Mouse (Mus musculus) midbrain, embryonic 16.5 days (tissue): ENCODE measurements around the gene Col26a1. TPM values are rescaled to one million over a fixed set of nuclear protein-coding genes. Genes with fewer than 3 reads are reported as not detected.
"Not testable (repeated sequence)": the region's sequence is repeated elsewhere in the genome, so short reads cannot be mapped to it uniquely, and the experiment has no call there.

Source experiments
- ATAC-seq: fragments of 200-750 bp; cut with Nextera tagmentation; 2 replicates; pipeline ENCODE4 v1.8.0; 2017; ENCODE audit warnings: moderate TSS enrichment
- H3K27ac ChIP-seq: fragments of 300-500 bp; sonication (generic); 2 replicates; pipeline ENCODE4 v1.5.1; 2014; ENCODE audit warnings: mild to moderate bottlenecking, low read length, mixed read lengths
- H3K27me3 ChIP-seq: fragments of 300-500 bp; sonication (generic); 2 replicates; pipeline ENCODE4 v1.6.1; 2014; ENCODE audit warnings: low read depth, low read length, mixed read lengths; ENCODE audit not compliant: control insufficient read depth, insufficient read depth
- H3K36me3 ChIP-seq: fragments of 300-500 bp; sonication (generic); 2 replicates; pipeline ENCODE4 v1.6.1; 2014; ENCODE audit warnings: mild to moderate bottlenecking, low read length, moderate library complexity, mixed read lengths; ENCODE audit not compliant: control insufficient read depth, insufficient read depth
- H3K4me1 ChIP-seq: fragments of 300-500 bp; sonication (generic); 2 replicates; pipeline ENCODE4 v1.6.1; 2014; ENCODE audit warnings: mild to moderate bottlenecking, low read length, mixed read lengths; ENCODE audit not compliant: control insufficient read depth, insufficient read depth
- H3K4me2 ChIP-seq: fragments of 300-500 bp; sonication (generic); 2 replicates; pipeline ENCODE4 v1.6.1; 2014; ENCODE audit warnings: mild to moderate bottlenecking, low read length, mixed read lengths
- H3K4me3 ChIP-seq: fragments of 300-500 bp; sonication (generic); 2 replicates; pipeline ENCODE4 v1.5.1; 2014; ENCODE audit warnings: low read depth, mild to moderate bottlenecking, low read length, moderate library complexity, mixed read lengths
- H3K9ac ChIP-seq: fragments of 300-500 bp; sonication (generic); 2 replicates; pipeline ENCODE4 v1.6.1; 2014; ENCODE audit warnings: low read depth, low read length, mixed read lengths
- H3K9me3 ChIP-seq: fragments of 300-500 bp; sonication (generic); replicated peaks from 2 replicates; pipeline ENCODE4 v1.6.1; 2014; ENCODE audit warnings: mild to moderate bottlenecking, low read length, mixed read lengths; ENCODE audit not compliant: control insufficient read depth, poor library complexity, severe bottlenecking
- WGBS: fragments of 180-500 bp; shearing (Covaris S2); extraction: QIAGEN DNeasy Blood & Tissue Kit; methylation state at CpG from one replicate; pipeline ENCODE4 v1.1.7; 2014; 5-methylcytosine and 5-hydroxymethylcytosine counted together
- polyA plus RNA-seq: library from polyadenylated mRNA; unstranded; fragments of >200 nt; fragmentation: Nextera tagmentation; extraction: Ambion mirVana; gene quantifications from 2 replicates; pipeline ENCODE4 v1.2.1, GENCODE M21; 2015

Gene Col26a1
- polyA plus RNA-seq, 1 experiment from 2014 or later, result 24.4 TPM

DNA sequence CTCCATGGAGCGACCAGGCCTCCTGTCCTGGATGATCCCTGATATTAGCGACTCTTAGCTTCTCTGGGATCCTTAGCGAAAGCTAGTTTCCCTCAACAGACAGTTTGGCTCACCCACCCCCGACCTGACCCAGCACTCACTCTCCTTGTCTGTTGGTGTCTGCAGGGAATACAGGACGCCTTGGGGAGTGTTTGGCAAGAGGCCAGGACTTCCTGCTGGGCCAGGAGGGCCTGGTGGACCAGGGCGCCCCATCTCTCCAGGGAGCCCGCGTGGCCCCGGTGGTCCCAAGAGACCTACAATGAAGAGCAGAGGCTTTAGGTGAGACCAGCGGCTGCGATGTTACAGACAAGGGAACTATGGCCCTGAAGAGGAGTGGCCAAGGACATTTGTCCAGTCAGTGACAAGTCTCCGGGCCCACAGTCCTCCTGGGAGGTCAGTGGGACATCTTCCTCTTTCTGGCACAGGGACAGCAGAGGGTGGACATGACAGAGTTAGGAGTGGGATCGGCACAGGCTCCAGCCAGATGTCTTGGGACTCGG lies 128.9 kb downstream of the Col26a1 start:
- H3K27ac ChIP-seq, result no peak overlapping the region
- no peaks in the 10 kb centered on the region for H3K9me3 ChIP-seq
- H3K36me3 ChIP-seq, result no peaks in the 10 kb centered on the region
- no peak overlapping the region for H3K4me2 ChIP-seq
- ATAC-seq, result no peak
- no peaks in the 10 kb centered on the region for H3K4me1 ChIP-seq
- 71% methylated on average over 14 of the region's 14 CpGs for WGBS
- H3K27me3 ChIP-seq, result no peaks in the 10 kb centered on the region
- no peak overlapping the region for H3K9ac ChIP-seq
- H3K4me3 ChIP-seq, result no peak overlapping the region

DNA sequence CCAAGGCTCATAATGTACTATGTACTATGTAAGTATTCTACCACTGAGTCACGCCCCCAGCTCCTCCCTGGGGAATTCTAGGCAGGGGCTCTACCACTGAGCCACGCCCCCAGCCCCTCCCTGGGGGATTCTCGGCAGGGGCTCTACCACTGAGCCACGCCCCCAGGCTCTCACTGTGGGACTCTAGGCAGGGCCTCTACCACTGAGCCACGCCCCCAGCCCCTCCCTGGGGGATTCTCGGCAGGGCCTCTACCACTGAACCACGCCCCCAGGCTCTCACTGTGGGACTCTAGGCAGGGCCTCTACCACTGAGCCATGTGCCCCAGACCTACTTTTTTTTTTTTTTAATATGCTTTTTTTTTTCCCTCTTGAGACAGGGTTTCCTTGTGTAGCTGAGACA lies 129.8 kb downstream of the Col26a1 start:
- not testable (repeated sequence) for H3K4me2 ChIP-seq, H3K4me3 ChIP-seq, H3K36me3 ChIP-seq, ATAC-seq, H3K9me3 ChIP-seq, H3K9ac ChIP-seq, H3K27ac ChIP-seq, H3K27me3 ChIP-seq, H3K4me1 ChIP-seq
- WGBS, result 69% methylated on average over 7 of the region's 7 CpGs

DNA sequence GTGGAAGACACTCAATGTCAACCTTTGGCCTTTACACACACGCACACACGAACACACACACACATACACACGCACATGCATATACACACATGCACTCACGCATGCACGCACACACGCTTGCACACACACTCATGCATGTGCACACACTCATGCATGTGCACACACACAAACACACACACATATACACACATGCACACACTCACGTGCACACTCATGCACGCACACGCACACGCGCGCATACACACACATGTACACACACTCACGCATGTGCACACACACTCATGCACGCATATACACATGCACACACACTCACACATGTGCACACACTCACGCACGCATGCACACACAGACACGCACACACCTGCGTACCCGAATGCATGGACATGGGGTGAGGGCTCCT lies 130.9 kb downstream of the Col26a1 start:
- Histone ChIP-seq H3K4me2 (no peak overlapping the region), H3K4me1 (no peaks in the 10 kb centered on the region), H3K4me3 (no peak overlapping the region), H3K36me3 (no peaks in the 10 kb centered on the region), H3K27ac (no peak overlapping the region), H3K9me3 (no peaks in the 10 kb centered on the region), H3K27me3 (no peaks in the 10 kb centered on the region), H3K9ac (no peak overlapping the region)
- no peak for ATAC-seq
- WGBS, result 98% methylated on average over 19 of the region's 19 CpGs

DNA sequence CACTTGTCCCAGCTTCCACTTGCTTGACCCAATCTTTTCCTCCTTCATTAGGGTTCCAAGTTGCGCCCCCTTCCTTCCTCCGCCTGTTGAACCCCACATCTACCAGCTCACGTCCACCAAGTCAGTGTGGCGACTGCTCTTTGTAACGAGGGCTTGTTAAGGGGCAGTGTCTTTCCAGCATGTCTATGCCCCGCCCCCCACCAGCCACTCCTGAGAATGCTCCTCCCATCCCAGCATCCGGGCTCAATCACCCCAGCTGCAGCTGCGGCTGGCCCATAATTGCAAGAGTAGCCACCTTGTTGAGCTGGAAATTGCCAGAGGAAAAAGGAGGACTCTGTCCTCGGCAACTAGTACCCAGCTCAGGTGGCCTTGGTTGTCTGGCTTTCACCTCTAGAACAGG lies 136.4 kb downstream of the Col26a1 start:
- Histone ChIP-seq H3K36me3 (no peaks in the 10 kb centered on the region), H3K9me3 (no peaks in the 10 kb centered on the region), H3K27me3 (no peaks in the 10 kb centered on the region), H3K9ac (no peak overlapping the region), H3K4me1 (no peaks in the 10 kb centered on the region), H3K4me3 (no peak overlapping the region), H3K27ac (no peak overlapping the region), H3K4me2 (no peak overlapping the region)
- no peak for ATAC-seq
- WGBS, result 71% methylated on average over 9 of the region's 9 CpGs

DNA sequence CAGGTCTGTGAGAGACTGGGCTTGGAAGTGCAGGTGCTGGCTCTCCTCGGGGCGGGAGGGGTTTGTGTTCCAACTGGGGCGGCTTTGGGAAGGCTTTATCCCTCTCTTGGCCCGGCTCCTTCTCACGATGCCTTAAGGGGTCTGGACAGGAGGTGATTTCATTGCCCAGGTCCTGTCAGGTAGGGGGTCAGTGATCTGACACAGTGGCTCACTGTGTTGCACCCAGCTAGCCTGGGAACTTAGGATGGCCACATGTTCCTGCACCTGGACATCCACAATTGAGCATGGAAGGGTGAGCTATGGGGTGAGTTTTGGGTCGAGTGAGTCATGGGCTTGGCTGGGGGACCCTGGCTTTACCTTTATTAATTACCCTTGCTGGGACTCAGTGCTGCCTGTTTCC lies 144.1 kb downstream of the Col26a1 start:
- no peak for ATAC-seq
- Histone ChIP-seq H3K4me3 (no peak overlapping the region), H3K4me2 (no peak overlapping the region), H3K27me3 (no peaks in the 10 kb centered on the region), H3K4me1 (no peaks in the 10 kb centered on the region), H3K36me3 (no peaks in the 10 kb centered on the region), H3K9ac (no peak overlapping the region), H3K9me3 (no peaks in the 10 kb centered on the region), H3K27ac (no peak overlapping the region)
- 63% methylated on average over 6 of the region's 6 CpGs for WGBS

DNA sequence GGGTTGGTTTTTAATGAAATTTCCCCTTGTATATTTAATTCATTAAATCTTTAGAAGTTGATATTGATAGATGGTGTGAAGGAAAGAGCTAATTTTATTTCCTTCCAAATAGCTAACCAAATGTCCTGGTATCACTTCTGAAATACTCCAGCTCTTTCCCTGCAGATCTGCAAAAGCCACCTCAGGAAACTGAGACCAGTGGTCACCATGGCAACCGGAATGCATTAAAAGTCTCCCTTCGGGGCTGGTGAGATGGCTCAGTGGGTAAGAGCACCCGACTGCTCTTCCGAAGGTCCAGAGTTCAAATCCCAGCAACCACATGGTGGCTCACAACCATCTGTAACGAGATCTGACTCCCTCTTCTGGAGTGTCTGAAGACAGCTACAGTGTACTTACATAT lies 156.7 kb downstream of the Col26a1 start:
- H3K4me1 ChIP-seq, H3K36me3 ChIP-seq, H3K9ac ChIP-seq, ATAC-seq, H3K4me2 ChIP-seq, H3K9me3 ChIP-seq, H3K27me3 ChIP-seq, H3K27ac ChIP-seq, H3K4me3 ChIP-seq: not testable (repeated sequence)
- 83% methylated on average over 4 of the region's 5 CpGs for WGBS

DNA sequence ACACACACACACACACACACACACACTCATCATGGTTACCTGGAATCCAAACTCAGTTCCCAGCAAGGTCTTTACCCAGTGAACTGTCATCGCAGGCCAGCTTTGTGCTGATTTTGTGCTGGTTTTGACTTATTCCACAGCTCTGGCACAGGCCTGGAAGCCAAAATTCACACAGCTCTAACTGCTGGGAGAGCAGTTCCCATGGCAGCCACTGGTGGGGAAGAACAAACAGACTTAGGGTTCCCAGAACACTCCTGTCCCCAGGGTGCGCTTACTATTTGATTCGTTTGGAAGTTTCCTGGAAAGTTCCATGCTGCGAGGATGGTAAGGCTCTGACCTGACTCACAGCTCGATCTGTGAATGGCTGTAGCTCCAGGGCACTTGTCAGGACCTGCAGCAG lies 161.4 kb downstream of the Col26a1 start:
- no peak for ATAC-seq

DNA sequence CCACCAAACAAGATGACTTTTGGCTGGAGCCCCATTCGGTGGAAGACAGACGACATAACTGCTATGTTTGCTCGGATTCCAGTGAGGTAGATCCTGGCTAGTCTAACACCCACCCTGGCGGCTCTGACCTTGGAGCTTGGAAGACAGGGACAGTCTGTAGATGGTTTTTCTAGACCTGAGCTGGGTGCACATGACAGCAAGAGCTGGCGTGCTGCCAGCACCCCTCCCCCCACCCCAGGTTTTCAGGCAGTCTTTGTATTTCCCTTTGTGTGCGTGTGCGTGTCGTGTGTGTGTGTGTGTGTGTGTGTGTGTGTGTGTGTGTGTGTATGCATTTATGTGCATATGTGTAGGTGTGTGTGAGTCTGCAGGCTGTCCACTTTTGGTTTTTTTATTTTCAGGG lies 164.4 kb downstream of the Col26a1 start:
- no peaks in the 10 kb centered on the region for H3K27me3 ChIP-seq

More for the DNA sequence above, 161.4 kb downstream of the Col26a1 start:
- Histone ChIP-seq H3K9ac (no peak overlapping the region), H3K27ac (no peak overlapping the region), H3K4me3 (no peak overlapping the region), H3K9me3 (no peaks in the 10 kb centered on the region), H3K4me2 (no peak overlapping the region), H3K27me3 (no peaks in the 10 kb centered on the region), H3K36me3 (no peaks in the 10 kb centered on the region), H3K4me1 (peaks cover 4% of the 10 kb centered on the region; the same call in 1 of the 2 replicates)
- 81% methylated on average over 5 of the region's 5 CpGs for WGBS

DNA sequence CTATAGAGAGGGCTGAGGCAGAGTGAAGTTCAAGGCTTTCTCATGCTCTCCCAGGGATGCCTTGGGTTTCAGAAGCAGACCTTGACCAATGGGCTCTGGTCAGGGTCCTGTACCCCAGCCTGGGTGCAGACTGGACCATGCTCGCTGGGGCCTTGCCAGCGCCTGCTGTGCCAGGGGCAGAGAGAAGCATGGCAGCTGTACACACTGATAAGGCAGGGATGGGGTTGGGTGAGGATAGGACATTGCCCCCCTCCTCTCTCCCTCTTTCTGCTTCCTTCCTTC lies 165.5 kb downstream of the Col26a1 start:
- Histone ChIP-seq H3K9me3 (no peaks in the 10 kb centered on the region), H3K4me2 (no peak overlapping the region), H3K4me3 (no peak overlapping the region), H3K27ac (no peak overlapping the region), H3K9ac (no peak overlapping the region), H3K27me3 (no peaks in the 10 kb centered on the region), H3K36me3 (no peaks in the 10 kb centered on the region), H3K4me1 (peaks cover 8% of the 10 kb centered on the region)
- WGBS, result 76% methylated on average over 2 of the region's 2 CpGs
- no peak for ATAC-seq

More for the DNA sequence above, 164.4 kb downstream of the Col26a1 start:
- Histone ChIP-seq H3K4me1 (peaks cover 8% of the 10 kb centered on the region), H3K9me3 (no peaks in the 10 kb centered on the region), H3K27ac (no peak overlapping the region), H3K36me3 (no peaks in the 10 kb centered on the region), H3K9ac (no peak overlapping the region), H3K4me3 (no peak overlapping the region), H3K4me2 (no peak overlapping the region)
- 54% methylated on average over 8 of the region's 8 CpGs for WGBS
- ATAC-seq, result no peak
